Mouse (Mus musculus): ENCODE measurements around the gene Lhx5. TPM values are rescaled to one million over a fixed set of nuclear protein-coding genes. Genes with fewer than 3 reads are reported as not detected.

Gene Lhx5
- total RNA-seq (2021) = not detected in 2 replicates
- long read RNA-seq, experiment 1 = 0 reads
- long read RNA-seq, experiment 2 = 0 reads

- DNase-seq = no peak
Measured at GRCm38 (mm10) chr5:120431649-120432485, at the start of gene Lhx5. TSS of gene Lhx5 (plus strand) at chr5:120431699.

GRCm38 (mm10) chr5:120386361-120386760 is 45.1 kb upstream of the Lhx5 start:
- DNase-seq = no peak

- DNase-seq = no peak
Measured at GRCm38 (mm10) chr5:120388765-120389164, 42.7 kb upstream of the Lhx5 start.

GRCm38 (mm10) chr5:120389973-120390372 is 41.5 kb upstream of the Lhx5 start:
- no peak for DNase-seq

- no peak for DNase-seq
Measured at GRCm38 (mm10) chr5:120393871-120394667, 37.4 kb upstream of the Lhx5 start.

- DNase-seq = no peak
Measured at GRCm38 (mm10) chr5:120397988-120398387, 33.5 kb upstream of the Lhx5 start.

GRCm38 (mm10) chr5:120404831-120405591 is 26.5 kb upstream of the Lhx5 start:
- no peak for DNase-seq

GRCm38 (mm10) chr5:120408933-120409332 is 22.6 kb upstream of the Lhx5 start:
- DNase-seq = no peak

GRCm38 (mm10) chr5:120409385-120410378 is 21.8 kb upstream of the Lhx5 start:
- peak; percentile 6 for DNase-seq

- no peak for DNase-seq
Measured at GRCm38 (mm10) chr5:120413436-120413835, 18.1 kb upstream of the Lhx5 start.

GRCm38 (mm10) chr5:120420106-120420505 is 11.4 kb upstream of the Lhx5 start:
- DNase-seq = no peak

GRCm38 (mm10) chr5:120424039-120424438 is 7.5 kb upstream of the Lhx5 start:
- DNase-seq = peak; percentile 89

- DNase-seq = no peak
Measured at GRCm38 (mm10) chr5:120424657-120425056, 6.8 kb upstream of the Lhx5 start.

GRCm38 (mm10) chr5:120425711-120426110 is 5.8 kb upstream of the Lhx5 start:
- DNase-seq = no peak

- DNase-seq = no peak
Measured at GRCm38 (mm10) chr5:120426572-120426971, 4.9 kb upstream of the Lhx5 start.

GRCm38 (mm10) chr5:120427451-120427938 is 4.0 kb upstream of the Lhx5 start:
- DNase-seq = no peak

GRCm38 (mm10) chr5:120428189-120428838 is 3.2 kb upstream of the Lhx5 start:
- no peak for DNase-seq

- DNase-seq = no peak
Measured at GRCm38 (mm10) chr5:120428990-120429389, 2.5 kb upstream of the Lhx5 start.

- no peak for DNase-seq
Measured at GRCm38 (mm10) chr5:120429692-120430091, 1.8 kb upstream of the Lhx5 start.

GRCm38 (mm10) chr5:120431001-120431583 is 407 bp upstream of the Lhx5 start:
- no peak for DNase-seq
